Mouse (Mus musculus) lung, embryonic 16.5 days (tissue): Measurements from ENCODE around the gene Cdhr3. TPM values are rescaled to one million over a fixed set of nuclear protein-coding genes. Genes with fewer than 3 reads are reported as not detected.

Experiments used
- ATAC-seq: fragments of 200-750 bp; cut with Nextera tagmentation; 2 replicates; pipeline ENCODE4 v1.8.0; 2017; ENCODE audit warnings: low read depth, mild to moderate bottlenecking, moderate library complexity
- H3K27ac ChIP-seq: fragments of 300-500 bp; sonication (generic); 2 replicates; pipeline ENCODE4 v1.5.1; 2014; ENCODE audit warnings: mild to moderate bottlenecking, control low read depth, low read length
- H3K27me3 ChIP-seq: fragments of 300-500 bp; sonication (generic); 2 replicates; pipeline ENCODE4 v1.6.1; 2014; ENCODE audit warnings: low read depth, low read length, mixed read lengths; ENCODE audit not compliant: control insufficient read depth, insufficient read depth
- H3K36me3 ChIP-seq: fragments of 300-500 bp; sonication (generic); 2 replicates; pipeline ENCODE4 v1.6.1; 2014; ENCODE audit warnings: low read length; ENCODE audit not compliant: control insufficient read depth, insufficient read depth
- H3K4me1 ChIP-seq: fragments of 300-500 bp; sonication (generic); replicated peaks from 2 replicates; pipeline ENCODE4 v1.6.1; 2014; ENCODE audit warnings: low read length, mixed read lengths; ENCODE audit not compliant: control insufficient read depth, insufficient read depth
- H3K4me2 ChIP-seq: fragments of 300-500 bp; sonication (generic); 2 replicates; pipeline ENCODE4 v1.6.1; 2014; ENCODE audit warnings: low read depth, low read length, control low read depth
- H3K4me3 ChIP-seq: fragments of 300-500 bp; sonication (generic); 2 replicates; pipeline ENCODE4 v1.5.1; 2014; ENCODE audit warnings: mild to moderate bottlenecking, low read length, control low read depth
- H3K9ac ChIP-seq: fragments of 300-500 bp; sonication (generic); 2 replicates; pipeline ENCODE4 v1.6.1; 2014; ENCODE audit warnings: low read length, control low read depth
- H3K9me3 ChIP-seq: fragments of 300-500 bp; sonication (generic); 2 replicates; pipeline ENCODE4 v1.6.1; 2016; ENCODE audit warnings: low read length; ENCODE audit not compliant: control insufficient read depth
- WGBS: fragments of 180-500 bp; shearing (Covaris S2); extraction: QIAGEN DNeasy Blood & Tissue Kit; methylation state at CpG from one replicate; pipeline ENCODE4 v1.1.7; 2014; 5-methylcytosine and 5-hydroxymethylcytosine counted together
- polyA plus RNA-seq: library from polyadenylated mRNA; unstranded; fragments of >200 nt; fragmentation: Nextera tagmentation; extraction: Ambion mirVana; gene quantifications from 2 replicates; pipeline ENCODE4 v1.2.1, GENCODE M21; 2015

The Cdhr3 gene
- polyA plus RNA-seq, 1 experiment from 2014 or later, result 1.2 TPM

DNA sequence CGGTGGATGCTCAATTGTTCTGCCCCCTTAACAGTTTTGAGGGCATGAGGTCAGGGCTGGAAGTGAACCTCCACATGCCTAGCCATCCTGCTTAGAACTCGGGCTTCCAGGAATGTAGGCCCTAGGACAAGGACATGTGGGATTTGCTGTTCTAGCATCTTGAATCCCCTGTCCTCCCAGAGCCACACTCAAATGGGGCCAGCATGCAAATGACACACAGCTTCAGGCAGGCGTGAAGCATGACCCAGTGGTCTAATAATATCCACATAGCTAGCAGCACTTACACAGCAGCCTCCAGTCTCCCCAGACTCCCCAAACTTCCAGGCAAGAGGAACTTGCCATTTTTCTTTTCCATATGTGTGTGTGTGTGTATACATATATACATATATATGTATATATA, 3.3 kb upstream of the Cdhr3 start:
- H3K27ac ChIP-seq, result no peak overlapping the region
- no peak overlapping the region for H3K4me3 ChIP-seq
- H3K4me2 ChIP-seq, result no peak overlapping the region
- ATAC-seq, result no peak
- no peak overlapping the region for H3K9ac ChIP-seq
- H3K4me1 ChIP-seq, result no peaks in the 10 kb centered on the region
- no peaks in the 10 kb centered on the region for H3K9me3 ChIP-seq
- no peaks in the 10 kb centered on the region for H3K27me3 ChIP-seq
- no peaks in the 10 kb centered on the region for H3K36me3 ChIP-seq
- WGBS, result 57% methylated on average over 3 of the region's 3 CpGs

DNA sequence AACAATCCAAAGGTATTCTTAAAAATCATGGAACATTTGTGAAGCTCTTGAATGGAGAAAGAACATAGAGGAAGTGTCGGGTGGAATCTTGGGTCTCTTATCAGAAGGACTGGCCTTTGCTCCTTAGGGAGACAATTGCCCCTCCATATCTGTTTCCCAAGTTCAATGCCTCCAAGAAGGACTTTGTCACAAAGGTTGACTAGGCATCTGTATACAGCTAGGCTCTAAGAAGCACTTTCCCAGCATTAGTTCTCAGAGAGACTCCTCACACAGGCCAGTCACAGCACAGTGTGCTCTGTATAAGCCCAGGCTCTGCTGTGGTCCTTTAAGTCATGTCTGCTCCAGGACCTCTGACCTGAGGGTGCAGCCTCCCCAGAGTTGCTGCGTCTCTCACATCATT, 479 bp downstream of the Cdhr3 start:
- Histone ChIP-seq H3K27ac (no peak overlapping the region), H3K9me3 (no peaks in the 10 kb centered on the region), H3K4me3 (no peak overlapping the region), H3K27me3 (no peaks in the 10 kb centered on the region), H3K4me2 (no peak overlapping the region), H3K36me3 (no peaks in the 10 kb centered on the region), H3K9ac (no peak overlapping the region), H3K4me1 (no peaks in the 10 kb centered on the region)
- no peak for ATAC-seq
- WGBS, result 60% methylated on average over 2 of the region's 2 CpGs

DNA sequence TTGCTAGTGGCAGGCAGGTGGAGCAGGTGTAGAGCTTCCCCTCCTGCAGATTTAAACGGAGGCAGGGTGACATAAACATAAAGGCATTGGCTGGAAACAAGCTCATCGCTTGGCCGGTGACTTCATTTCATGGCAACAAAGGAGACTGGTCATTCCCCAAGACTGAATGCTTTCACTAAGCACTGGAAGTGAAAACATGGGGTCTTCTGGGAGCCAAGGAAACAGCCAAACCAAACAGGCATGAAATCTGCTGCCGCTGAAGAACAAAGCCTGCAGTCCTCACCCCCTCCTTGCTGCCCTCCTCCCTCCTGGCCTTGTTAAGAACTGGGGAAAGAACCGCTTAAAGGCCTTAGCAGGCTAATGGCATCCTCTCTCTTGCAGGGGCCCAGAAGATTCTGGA, 6.5 kb downstream of the Cdhr3 start:
- H3K9me3 ChIP-seq, result no peaks in the 10 kb centered on the region

DNA sequence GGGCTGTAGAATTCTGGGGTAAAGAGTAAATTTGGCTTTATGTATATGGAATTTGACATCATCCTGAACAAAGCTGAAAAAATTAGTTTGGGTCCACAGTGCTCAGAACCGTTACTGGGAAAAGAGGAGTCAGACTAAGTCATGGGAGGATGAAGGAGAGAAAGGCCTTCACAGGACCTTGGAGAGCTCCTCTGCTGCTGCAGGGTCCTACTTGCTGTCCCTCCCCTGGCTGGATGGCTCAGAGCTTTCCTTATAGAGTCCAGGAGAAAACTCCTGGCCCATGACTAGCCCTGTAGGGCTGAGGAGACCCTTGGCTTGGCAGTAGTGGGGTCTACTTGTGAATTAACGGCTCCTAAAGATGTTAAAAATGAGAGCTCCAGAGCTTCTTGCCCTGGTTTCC, 8.0 kb downstream of the Cdhr3 start:
- Histone ChIP-seq H3K4me3 (no peak overlapping the region), H3K9ac (no peak overlapping the region), H3K27me3 (no peaks in the 10 kb centered on the region; the same call in none of the 2 replicates), H3K4me1 (peaks cover 6% of the 10 kb centered on the region; the same call in 1 of the 2 replicates), H3K9me3 (no peaks in the 10 kb centered on the region), H3K36me3 (no peaks in the 10 kb centered on the region), H3K4me2 (no peak overlapping the region), H3K27ac (no peak overlapping the region)
- WGBS, result 22% methylated on average over 2 of the region's 2 CpGs
- 0 out of 2 replicates have a peak, but pooled peaks have one; percentile 37 for ATAC-seq

More for the DNA sequence above, 6.5 kb downstream of the Cdhr3 start:
- H3K27me3 ChIP-seq, result no peaks in the 10 kb centered on the region; the same call in 1 of the 2 replicates
- no peak overlapping the region for H3K9ac ChIP-seq
- 48% methylated on average over 5 of the region's 5 CpGs for WGBS
- H3K4me3 ChIP-seq, result no peak overlapping the region
- H3K4me1 ChIP-seq, result peaks cover 6% of the 10 kb centered on the region; the same call in 1 of the 2 replicates
- no peak for ATAC-seq
- H3K4me2 ChIP-seq, result no peak overlapping the region
- H3K27ac ChIP-seq, result no peak overlapping the region
- H3K36me3 ChIP-seq, result no peaks in the 10 kb centered on the region

DNA sequence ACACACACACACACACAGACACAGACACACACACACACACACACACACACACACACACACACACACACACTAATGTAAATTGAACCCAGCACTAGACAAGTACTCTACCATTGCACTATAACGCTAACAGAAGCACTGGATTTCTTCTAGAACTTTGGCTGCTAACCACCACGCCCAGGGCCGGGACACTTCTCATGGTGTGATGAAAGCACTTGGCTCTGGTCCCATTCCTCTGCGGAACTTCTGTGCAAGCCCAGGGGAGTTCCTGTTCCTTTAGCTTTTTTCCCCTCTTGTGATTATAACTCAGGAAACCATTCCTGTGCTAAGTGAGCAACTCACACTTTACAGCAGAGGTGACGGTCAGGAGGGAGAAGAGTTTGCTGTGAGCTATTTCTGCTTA, 9.3 kb downstream of the Cdhr3 start:
- no peak overlapping the region for H3K4me2 ChIP-seq
- peak; percentile 78 for ATAC-seq
- no peak overlapping the region for H3K27ac ChIP-seq
- no peak overlapping the region for H3K4me3 ChIP-seq
- no peaks in the 10 kb centered on the region for H3K36me3 ChIP-seq
- 7% methylated on average over 5 of the region's 5 CpGs for WGBS
- no peak overlapping the region for H3K9ac ChIP-seq
- H3K9me3 ChIP-seq, result no peaks in the 10 kb centered on the region
- H3K4me1 ChIP-seq, result peaks cover 6% of the 10 kb centered on the region; the same call in 1 of the 2 replicates
- no peaks in the 10 kb centered on the region; the same call in none of the 2 replicates for H3K27me3 ChIP-seq

DNA sequence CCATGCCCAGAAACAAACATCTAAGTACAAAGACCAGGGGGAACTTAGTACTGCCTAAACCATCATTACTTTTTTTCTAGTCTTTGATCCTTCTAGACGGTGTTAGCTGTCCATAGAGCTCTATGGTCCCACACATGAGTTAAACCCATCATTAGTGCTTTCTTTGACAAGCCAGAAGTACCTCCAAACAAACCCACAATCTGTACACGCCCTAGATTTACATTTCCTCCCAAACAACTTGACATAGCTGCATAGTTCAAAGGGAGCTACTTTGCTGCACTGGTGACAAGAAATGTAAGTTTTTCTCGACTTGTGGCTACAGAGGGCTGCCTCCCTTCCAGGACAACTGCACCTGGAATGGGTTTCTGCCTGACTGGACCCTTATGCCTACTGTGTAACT, 16.4 kb downstream of the Cdhr3 start:
- H3K9me3 ChIP-seq, result no peaks in the 10 kb centered on the region
- H3K4me1 ChIP-seq, result no peaks in the 10 kb centered on the region; the same call in 1 of the 2 replicates
- no peak for ATAC-seq
- H3K4me3 ChIP-seq, result no peak overlapping the region
- H3K9ac ChIP-seq, result no peak overlapping the region
- H3K27ac ChIP-seq, result no peak overlapping the region
- 17% methylated on average over 3 of the region's 3 CpGs for WGBS
- no peaks in the 10 kb centered on the region for H3K36me3 ChIP-seq
- no peaks in the 10 kb centered on the region; the same call in 1 of the 2 replicates for H3K27me3 ChIP-seq
- no peak overlapping the region for H3K4me2 ChIP-seq

DNA sequence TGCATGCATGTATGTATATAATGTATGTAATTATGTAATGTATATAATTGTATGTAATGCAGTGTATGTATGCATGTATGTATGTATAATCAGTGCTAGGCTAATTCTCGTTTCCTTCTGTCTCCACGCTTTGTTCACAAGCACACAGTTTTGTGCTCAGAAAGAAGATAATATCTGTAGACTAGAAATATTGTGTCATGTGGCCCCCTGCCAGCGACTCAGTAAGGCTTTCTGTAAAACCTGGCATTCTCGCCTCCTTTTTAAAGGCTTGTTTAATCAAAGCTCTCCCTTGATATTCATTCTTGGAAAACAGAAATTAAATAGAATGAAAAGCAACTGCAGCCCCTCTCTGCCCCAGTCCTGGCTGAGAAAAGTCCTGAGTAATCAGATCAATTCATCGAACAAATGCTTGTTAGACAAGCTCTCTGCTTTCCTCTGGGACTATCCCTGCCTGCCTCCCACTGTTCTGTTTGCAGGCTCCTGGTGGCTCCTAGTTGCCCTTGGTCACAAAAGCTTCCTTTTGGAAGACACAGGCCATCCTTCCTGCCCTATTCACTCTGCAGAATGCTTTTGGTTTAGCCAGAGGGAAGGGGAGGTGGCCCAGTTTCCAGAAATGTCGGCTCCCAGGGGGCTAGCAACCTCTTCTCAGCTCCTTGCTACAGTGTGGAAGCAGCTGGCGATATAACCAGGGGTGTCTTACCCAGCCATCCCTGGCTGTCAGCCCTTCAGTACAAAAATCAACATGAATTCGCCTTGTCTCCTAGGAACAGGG, 20.6 kb downstream of the Cdhr3 start:
- H3K4me3 ChIP-seq, result no peak overlapping the region
- no peak for ATAC-seq
- H3K9ac ChIP-seq, result no peak overlapping the region
- no peaks in the 10 kb centered on the region for H3K9me3 ChIP-seq
- no peaks in the 10 kb centered on the region for H3K27me3 ChIP-seq
- no peaks in the 10 kb centered on the region; the same call in 1 of the 2 replicates for H3K4me1 ChIP-seq
- no peak overlapping the region for H3K4me2 ChIP-seq
- WGBS, result 41% methylated on average over 8 of the region's 8 CpGs
- H3K36me3 ChIP-seq, result no peaks in the 10 kb centered on the region
- no peak overlapping the region for H3K27ac ChIP-seq

DNA sequence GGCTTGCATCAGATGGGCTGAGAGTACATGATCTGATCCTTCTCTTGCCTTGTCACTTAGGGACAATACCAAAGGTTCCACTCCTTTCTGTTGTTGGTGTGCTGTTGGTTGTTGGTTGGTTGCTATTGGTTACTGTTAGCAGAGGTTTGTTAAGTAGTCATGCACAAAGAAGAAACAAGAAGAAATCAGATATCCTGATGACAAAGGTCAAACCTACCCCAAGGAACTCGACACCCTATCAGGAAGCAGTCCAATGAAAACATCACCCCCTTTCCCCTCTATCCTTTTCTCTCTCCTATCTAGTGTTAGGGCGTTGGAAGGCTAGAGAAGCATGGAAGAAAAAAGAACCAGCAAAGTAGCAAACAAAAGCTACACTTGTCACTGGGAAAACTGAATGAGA, 23.7 kb downstream of the Cdhr3 start:
- no peak for ATAC-seq
- no peak overlapping the region for H3K4me3 ChIP-seq
- no peak overlapping the region for H3K27ac ChIP-seq
- H3K4me1 ChIP-seq, result no peaks in the 10 kb centered on the region; the same call in 1 of the 2 replicates
- WGBS, result 55% methylated on average over 2 of the region's 2 CpGs
- H3K36me3 ChIP-seq, result no peaks in the 10 kb centered on the region
- H3K9ac ChIP-seq, result no peak overlapping the region
- H3K4me2 ChIP-seq, result no peak overlapping the region
- no peaks in the 10 kb centered on the region for H3K9me3 ChIP-seq
- no peaks in the 10 kb centered on the region for H3K27me3 ChIP-seq

DNA sequence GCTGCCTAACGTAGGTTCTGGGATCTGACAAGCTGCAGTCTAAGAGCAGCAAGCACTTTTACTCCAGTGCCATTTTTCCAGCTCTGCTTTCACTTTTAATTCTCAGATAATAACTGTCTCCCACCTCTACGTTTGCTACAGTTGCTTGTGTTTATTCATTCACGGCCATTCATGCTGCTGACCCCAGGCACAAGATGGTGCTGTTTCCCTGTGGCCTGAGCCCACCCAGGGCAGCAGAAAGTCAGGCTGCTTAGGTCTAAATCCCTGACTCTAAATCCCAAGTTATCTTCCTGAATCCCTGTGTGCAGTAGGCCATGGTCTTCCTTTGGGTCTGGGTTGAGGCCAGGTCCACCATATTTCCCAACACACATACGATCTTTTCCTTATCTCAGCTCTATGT, 26.3 kb downstream of the Cdhr3 start:
- ATAC-seq, result no peak
- H3K27ac ChIP-seq, result no peak overlapping the region

More for the DNA sequence above, 26.3 kb downstream of the Cdhr3 start:
- Histone ChIP-seq H3K4me3 (no peak overlapping the region), H3K36me3 (no peaks in the 10 kb centered on the region), H3K4me2 (no peak overlapping the region), H3K9ac (no peak overlapping the region), H3K27me3 (no peaks in the 10 kb centered on the region), H3K4me1 (no peaks in the 10 kb centered on the region), H3K9me3 (no peaks in the 10 kb centered on the region)
- WGBS, result 55% methylated on average over 4 of the region's 4 CpGs
